Mouse (Mus musculus): ENCODE measurements around the gene Dock9.

The Dock9 gene

DNA sequence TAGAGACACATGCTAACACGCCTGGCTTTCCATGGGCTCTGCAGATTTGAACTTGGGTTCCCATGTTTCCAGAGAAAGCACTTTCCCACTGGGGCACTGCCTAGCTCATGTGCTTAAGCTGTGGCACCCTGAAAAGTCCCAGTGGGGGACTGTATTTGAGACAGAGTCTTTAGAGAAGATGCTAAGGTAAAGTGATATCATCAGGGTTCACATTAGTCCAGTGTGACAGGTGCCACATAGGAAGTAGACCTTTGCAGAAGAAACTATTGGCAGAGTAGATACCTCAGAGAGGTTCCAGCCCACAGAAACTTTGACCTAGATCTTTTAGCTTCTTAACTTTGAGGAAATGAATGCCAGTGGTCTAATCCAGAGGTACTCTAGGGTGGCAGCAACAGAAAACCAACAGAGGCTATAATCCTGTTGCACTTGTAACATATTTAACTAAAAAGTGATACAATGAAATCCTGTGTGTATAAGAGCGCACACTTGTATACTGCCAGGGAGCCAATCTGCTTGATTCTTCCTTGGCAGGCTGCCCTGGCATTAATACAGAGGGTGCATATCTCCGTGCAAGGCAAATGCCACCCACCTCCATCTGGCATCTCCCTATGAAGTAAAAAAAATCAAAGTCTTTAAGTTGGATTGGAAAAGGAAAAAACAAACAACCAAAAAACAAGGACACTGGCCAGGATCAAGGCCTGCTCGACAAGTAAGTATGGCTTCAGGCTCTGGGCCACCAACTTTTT, 179.8 kb downstream of the Dock9 start:
- DNase-seq = peak in 1 of 2 experiments; percentile 40

DNA sequence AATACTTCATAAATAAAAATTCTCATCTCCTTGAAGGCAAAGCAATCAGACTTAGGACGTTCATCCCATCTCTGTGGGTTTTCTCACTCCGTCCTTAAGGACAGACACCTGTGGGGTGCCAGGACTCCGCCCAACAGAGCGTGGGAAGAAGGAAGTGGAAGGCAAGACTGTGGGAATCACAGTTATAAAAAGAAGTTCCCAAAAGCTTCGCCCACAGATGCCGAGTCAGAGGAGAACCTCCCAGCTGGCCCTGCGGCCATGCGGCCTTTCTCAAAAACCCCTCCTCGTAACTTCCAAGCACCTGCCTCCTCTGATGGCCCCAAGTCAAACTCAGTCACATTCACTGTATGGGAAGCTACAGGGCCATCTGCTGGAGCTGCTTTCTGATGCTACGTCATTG, 182.2 kb downstream of the Dock9 start:
- DNase-seq = no peak

DNA sequence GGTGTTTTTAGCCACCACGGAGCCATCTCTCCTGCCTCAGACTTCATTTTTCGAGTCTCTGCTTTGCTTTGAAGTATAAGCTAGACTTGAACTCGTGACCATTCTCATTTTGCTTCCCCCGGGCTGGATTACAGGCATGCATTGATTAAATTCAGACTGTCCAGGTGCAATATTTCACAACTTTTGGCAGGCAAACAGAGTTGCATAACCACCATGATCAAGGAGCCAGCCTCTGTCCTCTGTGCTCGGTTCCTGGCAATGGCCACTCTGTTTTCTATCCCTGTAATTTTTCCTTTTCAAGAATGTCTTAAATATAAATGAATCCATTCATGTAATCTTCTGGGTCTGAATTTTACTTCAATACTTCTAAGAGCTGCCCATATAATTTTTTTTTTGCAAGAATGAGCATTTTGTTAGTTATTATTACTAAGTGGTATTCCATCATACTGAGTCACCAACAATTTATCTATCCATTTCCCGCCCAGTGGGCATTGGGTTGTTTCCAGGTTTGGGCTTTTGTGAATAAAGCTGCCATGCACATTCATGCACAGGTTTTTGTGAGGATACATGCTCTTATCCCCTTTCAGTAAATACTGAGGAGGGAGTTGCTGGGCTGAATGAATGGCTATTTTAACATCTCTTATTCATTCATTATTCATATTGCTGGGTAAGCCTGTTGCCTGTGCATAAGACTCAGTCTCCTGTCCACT, 183.0 kb downstream of the Dock9 start:
- peak; percentile 56 to 66 for DNase-seq

DNA sequence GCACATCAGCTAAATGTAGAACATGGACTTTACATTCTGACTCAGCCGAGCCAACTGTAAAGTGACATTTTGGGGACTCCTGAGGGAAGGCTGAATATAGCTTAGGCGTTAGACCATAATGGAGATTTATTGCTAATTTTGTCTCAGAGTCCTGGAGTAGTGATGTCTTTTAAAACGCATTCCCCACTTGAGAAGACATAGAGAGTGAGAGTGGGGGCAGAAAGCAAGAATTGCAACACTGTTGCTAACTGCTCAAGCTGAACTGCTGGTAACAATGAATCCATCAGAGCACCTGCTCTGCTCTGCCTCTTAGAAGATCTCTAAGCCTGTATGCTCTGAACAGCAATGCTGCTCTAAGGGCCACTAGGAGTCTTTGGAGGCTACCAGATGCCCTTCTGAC, 184.1 kb downstream of the Dock9 start:
- no peak for DNase-seq

DNA sequence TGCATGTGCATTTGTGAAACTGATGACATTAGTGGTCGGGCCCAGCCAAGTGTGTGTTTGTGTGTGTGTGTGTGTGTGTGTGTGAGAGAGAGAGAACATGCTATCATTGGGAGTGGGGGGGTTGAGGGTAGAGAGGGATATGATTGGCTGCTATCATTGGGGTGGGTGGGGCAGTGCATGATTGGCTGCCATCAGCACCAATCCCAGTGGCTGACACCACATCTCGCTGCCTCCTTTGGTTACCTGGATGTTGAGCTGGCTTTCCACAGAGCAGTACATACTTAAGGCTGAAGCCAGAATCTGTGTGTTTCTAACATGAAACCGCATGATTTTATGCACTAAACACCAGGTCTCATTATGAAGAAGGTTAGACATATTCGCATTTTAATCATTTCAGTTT, 184.7 kb downstream of the Dock9 start:
- DNase-seq = no peak

DNA sequence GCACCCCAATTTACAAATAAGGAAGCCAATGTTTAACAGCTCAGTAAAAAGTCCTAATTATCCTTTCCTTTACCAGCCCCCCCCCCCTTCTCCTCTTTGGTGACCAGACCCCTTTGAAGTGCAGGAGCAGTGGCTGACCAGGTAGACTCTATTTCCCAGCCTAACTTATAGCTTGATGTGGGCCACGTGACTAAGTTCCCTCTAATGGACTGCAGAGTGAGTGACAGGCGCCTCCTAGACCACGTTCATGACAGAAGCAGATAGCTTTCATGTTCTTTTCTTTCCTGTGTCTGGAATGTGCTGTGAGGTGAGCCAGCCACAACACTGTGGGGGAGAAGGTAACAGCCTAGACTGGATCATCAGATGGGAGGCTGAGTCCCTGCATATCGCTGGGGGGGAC, 186.1 kb downstream of the Dock9 start:
- no peak for DNase-seq

DNA sequence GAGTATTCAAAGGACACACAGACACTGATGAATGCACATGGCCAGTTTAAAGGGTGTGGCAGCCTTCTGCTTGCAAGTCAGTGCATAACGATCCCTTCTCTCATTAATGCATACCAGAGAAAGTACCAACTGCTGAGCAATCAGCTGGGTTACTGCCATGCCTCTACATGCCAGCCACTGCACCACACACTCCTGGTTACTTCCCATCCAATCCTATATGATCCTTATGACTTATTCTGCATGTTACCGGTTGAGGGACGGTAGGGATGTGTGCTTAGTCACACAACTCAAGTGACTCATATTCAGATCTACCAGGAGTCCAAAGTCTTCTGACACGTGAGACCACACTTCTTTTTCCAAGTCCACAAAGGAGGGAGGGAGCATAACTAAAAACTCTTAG, 186.5 kb downstream of the Dock9 start:
- DNase-seq = no peak

DNA sequence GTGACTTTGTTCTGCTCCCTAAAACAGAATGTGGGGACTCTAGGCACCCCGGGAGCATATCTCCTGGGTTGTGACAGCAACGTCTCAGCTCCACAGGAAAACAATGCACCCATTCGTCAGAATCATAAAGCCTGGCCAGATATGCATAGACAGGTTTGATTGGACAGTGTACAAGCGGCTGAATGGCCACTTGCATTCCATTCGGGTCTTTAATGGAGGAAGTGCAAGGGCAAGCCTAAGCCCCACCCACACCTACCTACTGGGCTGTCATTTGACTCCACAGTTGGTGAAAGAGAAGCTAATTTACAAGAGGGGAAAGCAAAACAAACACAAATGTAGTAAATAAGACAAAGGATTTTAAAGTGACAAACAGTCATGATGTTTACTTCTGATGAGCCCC, 189.1 kb downstream of the Dock9 start:
- DNase-seq = no peak

DNA sequence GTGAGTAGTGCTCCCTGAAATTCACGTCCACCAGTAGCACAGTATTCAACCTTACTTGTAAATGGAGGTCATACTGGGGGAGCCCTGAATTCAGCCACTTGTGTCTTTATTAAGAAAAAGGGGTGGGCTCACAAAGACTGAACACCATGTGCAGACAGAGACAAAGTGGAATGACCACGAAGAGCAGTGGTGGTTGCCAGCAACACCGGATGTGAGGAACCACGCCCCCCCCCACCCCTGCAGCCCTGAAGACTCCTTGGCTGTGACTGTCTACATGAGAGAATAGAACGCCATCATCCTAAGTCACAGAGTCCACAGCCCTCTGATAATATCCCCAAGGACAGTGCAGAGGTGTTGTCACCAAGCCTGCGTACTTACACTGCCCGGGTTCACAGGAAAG, 191.2 kb downstream of the Dock9 start:
- no peak for DNase-seq

DNA sequence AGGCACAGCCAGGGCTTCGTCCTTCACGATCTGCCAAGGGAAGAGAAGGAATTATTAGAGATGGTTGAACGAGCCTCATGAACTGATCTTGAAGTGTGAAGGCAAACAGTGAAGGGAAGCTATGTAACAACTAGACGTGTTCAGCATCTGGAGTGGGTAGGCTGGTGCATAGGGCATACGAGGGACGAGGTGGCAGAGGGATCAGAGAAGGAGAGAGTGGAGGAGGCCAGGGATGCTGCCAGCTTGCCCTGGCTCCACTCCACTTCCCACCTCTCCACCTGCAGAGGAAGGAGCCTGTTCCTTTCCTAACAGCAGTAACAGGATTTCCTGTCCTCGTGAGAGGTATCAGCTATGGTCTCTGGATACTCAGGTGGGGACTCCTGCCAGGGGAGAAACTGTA, 192.4 kb downstream of the Dock9 start:
- DNase-seq = no peak

DNA sequence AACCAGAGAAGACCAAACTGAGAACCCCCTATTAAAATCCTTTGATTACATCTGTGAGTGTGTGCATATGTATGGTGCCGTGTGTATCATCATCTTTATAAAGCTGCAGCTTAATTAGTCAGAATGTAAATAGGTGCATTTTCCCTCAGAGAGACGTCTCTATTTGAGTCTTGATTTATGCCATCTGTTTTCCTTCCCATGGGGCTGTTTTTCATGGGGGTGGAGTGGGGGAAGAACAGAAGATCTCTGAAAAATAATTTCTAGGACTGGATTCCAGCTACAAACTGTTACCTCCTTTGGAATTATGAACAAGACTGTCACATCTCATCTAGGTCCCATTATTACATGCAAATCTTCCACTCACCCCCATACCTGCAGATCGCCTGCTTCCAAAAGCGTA, 193.1 kb downstream of the Dock9 start:
- no peak for DNase-seq

DNA sequence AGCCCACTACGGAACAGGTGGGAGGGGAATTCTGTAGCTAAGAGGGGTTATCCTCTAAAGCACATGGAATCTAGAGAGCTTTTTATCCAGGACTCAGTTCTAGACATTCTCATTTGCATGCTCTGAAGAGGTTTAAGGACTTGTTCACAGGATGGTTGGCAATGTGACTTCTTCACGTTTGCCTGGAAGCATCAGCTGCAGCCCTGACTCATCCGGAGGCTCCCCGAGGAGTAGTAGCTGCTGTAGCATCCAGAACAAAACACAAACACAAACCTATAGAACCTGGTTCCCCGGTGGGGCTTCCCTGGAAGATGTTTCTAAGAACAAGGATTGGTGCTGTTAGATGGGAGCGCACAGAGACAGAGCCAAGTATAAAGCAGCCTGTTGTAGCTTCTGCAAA, 195.0 kb downstream of the Dock9 start:
- no peak for DNase-seq

DNA sequence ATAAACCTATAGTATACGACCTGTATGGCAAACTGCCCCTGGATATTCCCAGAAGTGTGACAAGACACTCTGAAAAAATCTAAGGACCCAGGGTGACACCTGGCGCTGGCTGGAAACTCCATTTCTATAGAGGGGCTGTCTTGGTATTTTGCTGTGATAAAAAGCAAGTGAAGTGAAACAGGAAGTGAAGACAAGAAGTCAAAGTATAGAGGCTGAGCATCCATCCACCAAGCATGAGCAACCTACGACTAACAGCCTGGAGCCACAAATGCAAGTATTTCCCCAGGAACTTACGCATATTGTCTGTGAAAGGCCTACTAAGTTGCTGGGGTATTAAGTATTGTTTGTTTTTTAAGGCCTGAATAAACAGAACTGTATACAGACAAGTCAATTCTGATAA, 197.1 kb downstream of the Dock9 start:
- no peak for DNase-seq

DNA sequence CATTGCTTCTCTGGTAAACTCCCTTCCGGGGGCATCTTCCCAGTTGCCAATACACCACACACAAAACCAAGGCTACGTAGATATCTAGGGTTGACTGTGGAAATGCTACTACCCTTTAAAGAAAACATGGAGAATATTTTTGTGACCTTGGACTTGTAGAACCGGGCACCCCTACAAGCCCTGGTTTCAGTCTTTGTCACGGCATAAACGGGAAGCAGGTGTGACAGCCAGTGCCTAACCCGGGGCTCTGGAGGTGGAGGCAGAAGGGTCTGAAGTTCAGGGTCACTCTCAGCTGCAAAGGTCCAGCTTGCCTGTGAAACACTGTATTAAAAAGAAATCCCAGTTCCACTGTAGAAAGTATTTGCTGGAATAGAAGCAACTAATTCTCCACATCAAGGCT, 200.6 kb downstream of the Dock9 start:
- DNase-seq = no peak

DNA sequence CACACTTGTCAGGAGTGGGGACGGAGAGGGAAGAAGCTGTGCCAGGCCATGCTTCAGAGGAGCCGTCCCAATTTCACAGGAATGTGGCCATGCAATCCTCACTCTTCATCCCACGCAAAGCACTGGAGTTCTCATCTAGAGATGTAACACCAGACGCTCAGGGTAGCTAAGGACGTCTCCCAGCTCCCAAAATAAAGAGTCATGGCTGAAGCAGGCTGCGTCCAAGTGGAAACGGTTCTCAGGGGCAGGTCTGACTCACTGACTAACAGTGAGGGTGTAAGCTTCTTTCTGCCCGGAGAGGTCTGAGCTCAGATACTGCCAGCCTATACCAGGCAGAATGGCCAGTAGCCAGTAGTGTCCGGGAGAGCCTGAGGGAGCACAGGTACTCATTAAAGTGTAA, 201.0 kb downstream of the Dock9 start:
- peak in 1 of 2 experiments; percentile 52 for DNase-seq

DNA sequence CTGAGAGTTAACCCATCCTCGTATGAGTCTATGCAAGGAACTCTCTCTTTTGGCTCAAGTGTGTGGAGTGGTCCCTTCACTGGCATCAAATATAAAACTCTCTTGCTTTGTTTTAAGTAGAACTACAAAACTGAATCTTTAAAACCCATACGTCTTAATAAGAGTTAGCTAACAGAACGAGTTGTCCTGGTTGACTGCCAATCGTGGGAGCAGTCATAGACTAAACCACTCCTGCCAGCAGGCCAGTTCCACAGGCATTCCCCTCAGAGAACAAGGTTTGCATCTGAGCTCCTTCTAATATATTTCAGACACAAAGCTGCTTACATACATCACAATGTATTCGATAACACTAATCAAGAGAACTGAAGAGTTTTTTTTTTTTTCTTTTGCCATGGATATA, 203.0 kb downstream of the Dock9 start:
- no peak for DNase-seq

DNA sequence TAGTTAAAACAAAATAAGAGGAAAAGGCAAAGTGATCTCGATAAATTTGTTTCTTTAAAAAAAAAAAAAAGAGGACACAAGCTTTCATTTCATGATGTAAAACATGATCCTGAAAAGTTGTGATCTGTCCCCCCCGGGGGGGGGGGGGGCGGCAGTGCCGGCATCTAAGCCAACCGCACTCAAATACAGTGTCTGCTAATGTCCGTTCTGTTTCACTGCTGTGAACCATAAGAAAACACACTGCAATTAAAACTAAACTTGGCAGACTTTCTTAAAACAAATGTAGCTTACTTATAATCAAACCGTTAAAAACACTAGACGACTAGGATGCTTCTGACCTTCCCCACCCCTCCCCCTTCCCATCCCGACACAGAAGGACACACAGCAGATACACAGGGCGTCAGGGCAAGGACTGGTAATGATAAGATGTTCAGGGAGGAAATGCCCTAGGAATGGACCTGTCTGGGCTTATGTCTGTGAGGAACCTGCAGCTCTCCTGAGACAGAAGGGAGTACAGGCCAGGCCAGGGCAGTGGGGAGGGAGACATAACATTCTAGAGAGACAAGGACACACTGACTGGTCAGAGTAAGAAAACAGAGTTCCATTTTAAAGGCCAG, 204.2 kb downstream of the Dock9 start:
- DNase-seq = no peak

DNA sequence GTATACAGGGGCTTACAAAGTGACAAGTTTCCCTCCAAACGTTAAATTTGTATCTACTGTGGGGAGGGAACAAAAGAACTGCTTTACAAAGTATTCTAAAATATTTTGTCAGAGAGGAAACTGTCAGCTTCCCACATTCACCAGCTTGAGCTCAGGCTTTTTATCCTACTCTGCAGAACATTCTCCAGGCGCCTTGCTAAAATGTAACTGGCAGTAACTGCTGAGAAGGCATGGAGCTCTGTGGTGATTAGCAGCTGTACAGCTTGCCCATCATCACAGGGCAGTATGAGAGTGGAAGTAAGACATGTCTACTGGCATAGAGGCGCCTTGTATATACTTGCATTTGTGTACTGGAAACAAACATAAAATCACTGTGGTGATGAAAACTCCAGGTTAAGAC, 204.7 kb downstream of the Dock9 start:
- DNase-seq = no peak

DNA sequence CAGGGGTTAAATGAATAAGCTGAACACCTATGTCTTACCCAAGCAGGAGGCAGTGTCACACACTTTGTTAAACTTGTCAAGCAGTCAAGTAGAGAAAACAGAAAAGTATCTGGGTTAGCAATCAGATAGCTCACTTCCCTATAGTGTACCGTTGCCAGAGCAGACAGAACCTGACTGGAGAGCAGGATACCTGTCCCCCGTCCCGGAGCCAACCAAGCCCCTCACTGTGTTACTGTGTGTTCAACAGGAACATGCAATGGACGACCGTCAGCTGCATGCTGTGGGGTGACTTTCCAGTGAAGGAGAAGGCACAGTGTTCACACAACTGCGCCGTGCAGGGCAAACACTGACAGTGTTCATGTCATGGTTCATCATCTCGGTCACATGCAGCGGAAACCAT, 205.3 kb downstream of the Dock9 start:
- DNase-seq = no peak

DNA sequence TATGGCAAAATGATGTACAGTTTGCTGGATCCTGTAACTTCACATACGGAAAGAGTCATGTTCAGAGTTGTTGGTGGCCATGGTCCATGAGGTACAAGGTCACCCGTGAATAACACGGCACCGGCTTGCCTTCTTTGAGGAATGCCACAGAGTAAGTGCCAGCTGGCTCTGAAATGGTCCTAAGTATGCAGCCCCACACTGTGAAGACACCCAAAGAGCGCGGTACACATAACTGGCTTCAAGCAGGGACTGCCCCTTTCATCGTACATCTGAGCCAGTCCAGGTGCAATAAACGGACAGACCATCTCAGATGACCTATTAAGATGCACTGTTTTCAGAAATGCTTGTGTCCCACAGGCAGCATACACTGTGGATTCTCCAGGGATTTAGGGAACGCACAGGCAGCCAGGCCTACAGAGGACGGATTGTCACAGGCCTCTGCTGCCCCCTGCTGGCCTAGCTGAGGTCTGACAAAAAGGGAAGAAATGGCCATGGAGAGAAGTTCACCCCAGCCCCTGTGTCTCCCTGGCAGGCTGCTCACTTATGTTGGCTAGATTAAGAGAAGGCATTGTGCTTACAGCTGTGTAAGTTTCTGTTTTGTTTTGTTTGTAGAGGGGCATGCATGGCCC, 208.4 kb downstream of the Dock9 start:
- DNase-seq = peak; percentile 73 to 77

DNA sequence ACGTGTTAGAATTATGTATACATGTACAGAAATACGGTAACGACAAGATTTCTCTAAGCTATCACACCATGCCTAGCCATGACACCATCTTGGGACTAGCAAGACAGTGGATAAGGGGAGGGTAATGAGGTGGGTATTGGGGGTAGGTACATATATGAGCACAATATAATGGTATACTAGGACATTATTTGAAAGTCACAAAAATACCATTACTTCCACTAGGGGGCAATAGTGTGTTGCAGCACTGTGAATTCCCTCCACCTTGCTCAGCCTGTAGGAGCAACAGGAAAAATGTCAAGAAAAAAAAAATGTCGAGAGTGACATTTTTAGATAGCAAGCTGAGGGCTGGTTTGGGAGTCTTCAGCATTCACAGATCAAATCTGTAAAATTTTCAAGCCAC, 209.2 kb downstream of the Dock9 start:
- DNase-seq = no peak

DNA sequence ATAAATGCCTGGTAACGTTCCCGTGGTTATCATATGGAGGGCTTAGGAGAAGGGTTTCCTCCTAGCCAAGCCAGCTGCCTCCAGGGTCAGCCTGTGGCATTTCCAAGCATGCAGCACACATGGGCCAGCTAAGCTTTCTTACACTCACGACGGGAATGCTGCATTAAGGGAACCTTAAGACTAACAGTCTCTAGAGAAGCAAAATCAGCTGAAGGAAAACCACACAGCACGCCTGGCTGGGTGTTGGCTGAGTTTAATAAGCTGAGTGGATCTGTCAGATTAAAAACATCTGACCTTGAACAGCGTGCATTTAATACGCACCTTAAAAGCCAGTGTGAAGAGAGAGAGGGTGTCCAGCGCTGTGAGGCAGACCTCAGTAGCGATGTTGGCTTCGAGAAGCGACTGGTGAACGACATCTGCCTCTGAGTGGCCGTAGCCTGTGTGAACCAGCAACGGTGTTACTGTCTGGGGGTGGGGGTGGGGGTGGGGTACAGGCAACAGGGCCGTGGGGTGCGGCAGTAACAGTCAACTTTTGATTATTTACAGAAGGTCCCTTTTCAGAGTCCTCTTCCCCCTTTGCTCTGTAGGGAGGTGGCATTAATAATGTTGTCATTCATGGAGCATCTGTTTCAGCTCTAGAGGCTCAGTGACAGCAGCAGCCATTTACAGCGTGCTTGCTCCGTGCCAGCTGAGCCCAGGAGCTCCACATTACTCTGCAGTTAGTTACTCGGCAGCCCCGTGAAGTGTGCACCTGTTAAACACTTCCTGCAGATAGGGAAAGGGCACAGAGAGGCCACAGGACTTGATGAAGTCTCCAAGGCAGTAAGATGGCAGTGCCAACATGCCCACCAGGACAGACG, 211.5 kb downstream of the Dock9 start:
- DNase-seq = no peak

DNA sequence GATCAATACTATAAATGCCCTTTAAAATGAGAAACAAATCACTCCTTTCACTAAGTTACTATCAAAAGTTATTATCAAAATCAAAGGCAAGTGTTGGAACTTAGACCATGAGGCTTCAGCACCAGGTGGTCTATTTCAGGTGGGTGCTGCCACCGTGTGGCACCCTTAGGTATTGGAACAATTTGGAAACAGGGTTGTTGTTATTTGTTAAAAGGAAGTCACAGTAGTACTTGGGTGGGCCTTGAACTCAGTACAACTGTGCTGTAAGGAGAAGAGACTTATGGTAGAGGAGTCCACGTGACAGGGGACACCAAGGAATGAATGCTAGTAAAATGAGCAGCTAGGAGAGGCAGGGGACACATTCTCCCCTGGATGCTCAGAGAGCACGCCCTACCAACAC, 218.6 kb downstream of the Dock9 start:
- peak; percentile 58 to 73 for DNase-seq

All from kidney, postnatal 25 days (tissue).